Mouse (Mus musculus): Measurements from ENCODE around the gene Hsp90ab1. TPM values are rescaled to one million over a fixed set of nuclear protein-coding genes. Genes with fewer than 3 reads are reported as not detected.

The Hsp90ab1 gene
- polyA plus RNA-seq, 1 experiment from 2014 or later = 1,903 TPM

DNA sequence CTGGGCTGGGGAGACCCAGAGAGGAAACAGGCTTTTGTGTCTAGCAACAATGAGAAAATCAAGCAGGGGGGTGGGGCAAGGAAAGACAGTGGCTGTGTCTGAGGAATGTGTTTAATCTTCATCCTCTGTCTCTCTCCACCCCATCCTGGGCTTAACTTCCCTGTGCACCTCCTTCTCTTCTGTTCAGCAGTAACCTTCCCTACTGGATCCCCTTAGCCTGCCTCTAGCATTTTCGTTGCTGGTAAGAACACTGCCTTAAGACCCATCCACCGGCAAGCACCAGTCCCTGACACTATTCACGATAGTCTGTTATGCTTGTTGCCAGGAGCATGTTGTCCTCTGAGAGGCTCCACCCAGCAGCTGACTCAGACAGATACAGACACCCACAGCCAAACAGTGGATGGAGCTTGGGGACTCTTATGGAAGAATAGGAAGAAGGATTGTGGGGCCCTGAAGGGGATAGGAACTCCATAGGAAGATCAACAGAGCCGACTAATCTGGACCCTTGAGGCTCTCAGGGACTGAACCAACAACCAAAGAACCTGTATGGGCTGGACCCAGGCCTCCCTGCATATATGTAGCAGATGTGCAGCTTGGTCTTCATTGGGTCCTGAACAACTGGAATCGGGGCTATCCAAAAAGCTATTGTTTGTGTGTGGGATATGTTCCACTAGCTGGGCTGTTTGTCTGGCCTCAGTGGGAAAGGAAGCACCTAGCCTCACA is 37.2 kb upstream of the Hsp90ab1 start:
- DNase-seq (ENCODE audit: low spot score) (no peak), ATAC-seq (ENCODE audit: insufficient number of reproducible peaks, low FRiP score, low TSS enrichment, low read depth) (no peak)
- Histone ChIP-seq H3K4me1 (ENCODE audit: control insufficient read depth, insufficient read depth, low read length) (no peaks in the 10 kb centered on the region), H3K36me3 (ENCODE audit: control insufficient read depth, insufficient read depth, low read length) (no peaks in the 10 kb centered on the region), H3K9ac (ENCODE audit: low read length) (no peak overlapping the region), H3K27me3 (ENCODE audit: control insufficient read depth, insufficient read depth, low read length) (no peaks in the 10 kb centered on the region), H3K27ac (replicated peaks; ENCODE audit: low read depth, low read length) (no peak overlapping the region), H3K4me3 (ENCODE audit: low read depth, low read length) (no peak overlapping the region), H3K9me3 (ENCODE audit: control insufficient read depth, low read length) (no peaks in the 10 kb centered on the region), H3K4me2 (ENCODE audit: low read depth, severe bottlenecking) (no peak overlapping the region)
- WGBS = 51% methylated on average over 5 of the region's 5 CpGs

DNA sequence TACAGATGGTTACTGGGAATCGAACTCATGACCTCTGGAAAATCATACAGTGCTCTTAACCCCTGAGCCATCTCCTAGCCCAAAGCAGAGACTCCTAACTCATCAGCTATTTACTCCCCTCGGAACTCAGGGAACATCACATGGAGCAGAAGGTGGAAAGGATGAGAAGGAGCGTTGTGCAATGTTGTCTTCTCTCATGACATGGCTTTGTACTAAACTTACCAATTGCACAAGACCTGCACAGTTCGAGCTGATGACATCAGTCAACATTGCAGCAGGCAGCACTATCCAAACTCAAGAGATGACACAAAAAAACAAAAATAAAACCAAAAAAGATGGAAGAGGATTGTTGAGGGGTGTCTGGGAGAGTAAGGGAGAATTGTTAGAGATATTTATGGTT is 35.3 kb upstream of the Hsp90ab1 start:
- Histone ChIP-seq H3K27me3 (ENCODE audit: control insufficient read depth, insufficient read depth, low read length) (no peaks in the 10 kb centered on the region), H3K9ac (ENCODE audit: low read length) (no peak overlapping the region), H3K4me2 (ENCODE audit: low read depth, severe bottlenecking) (no peak overlapping the region), H3K9me3 (ENCODE audit: control insufficient read depth, low read length) (no peaks in the 10 kb centered on the region), H3K36me3 (ENCODE audit: control insufficient read depth, insufficient read depth, low read length) (no peaks in the 10 kb centered on the region), H3K4me3 (ENCODE audit: low read depth, low read length) (no peak overlapping the region), H3K4me1 (ENCODE audit: control insufficient read depth, insufficient read depth, low read length) (no peaks in the 10 kb centered on the region), H3K27ac (replicated peaks; ENCODE audit: low read depth, low read length) (no peak overlapping the region)
- DNase-seq (ENCODE audit: low spot score) (no peak), ATAC-seq (ENCODE audit: insufficient number of reproducible peaks, low FRiP score, low TSS enrichment, low read depth) (no peak)
- WGBS = 96% methylated on average over 4 of the region's 4 CpGs

GRCm38 (mm10) chr17:45606992-45607879 is 34.2 kb upstream of the Hsp90ab1 start:
- Histone ChIP-seq H3K9me3 (ENCODE audit: control insufficient read depth, low read length) (no peaks in the 10 kb centered on the region), H3K4me3 (ENCODE audit: low read depth, low read length) (no peak overlapping the region), H3K4me2 (ENCODE audit: low read depth, severe bottlenecking) (no peak overlapping the region), H3K9ac (ENCODE audit: low read length) (no peak overlapping the region), H3K4me1 (ENCODE audit: control insufficient read depth, insufficient read depth, low read length) (no peaks in the 10 kb centered on the region), H3K27ac (replicated peaks; ENCODE audit: low read depth, low read length) (no peak overlapping the region), H3K27me3 (ENCODE audit: control insufficient read depth, insufficient read depth, low read length) (0 out of 2 replicates have a peak, but pooled peaks cover under 1% of the 10 kb centered on the region), H3K36me3 (ENCODE audit: control insufficient read depth, insufficient read depth, low read length) (no peaks in the 10 kb centered on the region)
- DNase-seq (ENCODE audit: low spot score) (no peak), ATAC-seq (ENCODE audit: insufficient number of reproducible peaks, low FRiP score, low TSS enrichment, low read depth) (no peak)
- WGBS = 82% methylated on average over 15 of the region's 15 CpGs

DNA sequence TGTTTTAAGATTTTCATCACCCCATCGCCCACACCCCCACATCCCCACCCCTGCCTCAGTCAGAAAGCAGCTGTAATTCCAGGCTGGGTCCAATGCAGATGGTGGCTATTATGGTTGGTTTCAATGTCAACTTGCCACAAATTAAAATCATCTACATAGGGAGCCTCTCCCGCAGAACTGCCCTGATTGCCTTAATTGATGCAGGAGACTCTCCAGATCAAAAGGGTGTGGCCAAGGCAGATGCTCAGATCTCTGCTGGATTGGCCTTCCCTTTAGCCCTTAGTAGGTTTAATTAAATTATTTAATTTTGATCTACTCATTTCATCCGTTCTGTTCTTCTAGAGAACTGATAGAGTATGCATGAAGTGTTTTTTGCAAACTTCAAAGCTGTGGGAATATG is 29.9 kb upstream of the Hsp90ab1 start:
- H3K9me3 ChIP-seq (ENCODE audit: control insufficient read depth, low read length) = no peaks in the 10 kb centered on the region
- H3K27me3 ChIP-seq (ENCODE audit: control insufficient read depth, insufficient read depth, low read length) = peaks cover 15% of the 10 kb centered on the region
- 80% methylated on average over 3 of the region's 3 CpGs for WGBS
- ATAC-seq (ENCODE audit: insufficient number of reproducible peaks, low FRiP score, low TSS enrichment, low read depth) (no peak), DNase-seq (ENCODE audit: low spot score) (no peak)
- peaks cover 12% of the 10 kb centered on the region for H3K4me1 ChIP-seq (ENCODE audit: control insufficient read depth, insufficient read depth, low read length)
- H3K36me3 ChIP-seq (ENCODE audit: control insufficient read depth, insufficient read depth, low read length) = no peaks in the 10 kb centered on the region
- H3K4me2 ChIP-seq (ENCODE audit: low read depth, severe bottlenecking) = no peak overlapping the region
- H3K27ac ChIP-seq (replicated peaks; ENCODE audit: low read depth, low read length) = no peak overlapping the region
- H3K4me3 ChIP-seq (ENCODE audit: low read depth, low read length) = no peak overlapping the region
- no peak overlapping the region for H3K9ac ChIP-seq (ENCODE audit: low read length)

DNA sequence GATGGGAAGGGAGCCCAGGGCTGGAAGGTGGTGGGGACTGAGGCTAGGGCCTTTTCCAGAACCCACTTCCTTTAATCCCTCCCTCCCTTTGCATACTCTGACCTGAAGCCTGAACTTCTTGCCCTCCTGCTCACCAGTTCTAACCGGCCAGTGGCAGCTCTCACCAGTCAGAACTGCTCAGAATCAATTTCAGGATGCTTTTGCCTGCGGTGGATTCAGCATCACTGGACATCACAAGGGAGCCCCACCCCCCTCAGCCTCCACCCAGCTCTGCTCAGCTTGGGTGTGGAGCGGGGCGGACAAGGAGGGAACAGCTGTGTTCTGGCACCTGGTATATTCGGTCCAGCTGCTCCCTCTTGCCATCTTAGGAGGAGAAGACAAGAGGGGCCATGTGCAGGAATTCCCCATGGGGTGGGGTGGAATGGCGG is 28.8 kb upstream of the Hsp90ab1 start, which contains the start of gene Mymx:
Gene Mymx, minus strand, starts transcription at position 226 of the 428 bp plus-strand sequence.
- Histone ChIP-seq H3K27ac (replicated peaks; ENCODE audit: low read depth, low read length) (no peak within 1 kb of the TSS), H3K4me3 (ENCODE audit: low read depth, low read length) (no peak within 1 kb of the TSS), H3K27me3 (ENCODE audit: control insufficient read depth, insufficient read depth, low read length) (peaks cover 15% of the 10 kb centered on the region), H3K36me3 (ENCODE audit: control insufficient read depth, insufficient read depth, low read length) (no peaks in the 10 kb centered on the region), H3K4me1 (ENCODE audit: control insufficient read depth, insufficient read depth, low read length) (peaks cover 15% of the 10 kb centered on the region), H3K9ac (ENCODE audit: low read length) (peak within 1 kb of the TSS; percentile 45), H3K4me2 (ENCODE audit: low read depth, severe bottlenecking) (peak within 1 kb of the TSS; percentile 16; the same call in 1 of the 2 replicates), H3K9me3 (ENCODE audit: control insufficient read depth, low read length) (no peaks in the 10 kb centered on the region)
- 26% methylated on average over 6 of the region's 6 CpGs for WGBS
- 0 out of 2 replicates have a peak, but pooled peaks have one; percentile 16 for ATAC-seq (ENCODE audit: insufficient number of reproducible peaks, low FRiP score, low TSS enrichment, low read depth)
- no peak for DNase-seq (ENCODE audit: low spot score)

- peaks cover 18% of the 10 kb centered on the region for H3K27me3 ChIP-seq (ENCODE audit: control insufficient read depth, insufficient read depth, low read length)
- WGBS = 16% methylated on average over 22 of the region's 22 CpGs
- H3K4me2 ChIP-seq (ENCODE audit: low read depth, severe bottlenecking) = peak overlapping the region; percentile 16; the same call in 1 of the 2 replicates
- no peak for ATAC-seq (ENCODE audit: insufficient number of reproducible peaks, low FRiP score, low TSS enrichment, low read depth)
- H3K4me1 ChIP-seq (ENCODE audit: control insufficient read depth, insufficient read depth, low read length) = peaks cover 16% of the 10 kb centered on the region
- no peak overlapping the region for H3K27ac ChIP-seq (replicated peaks; ENCODE audit: low read depth, low read length)
- DNase-seq (ENCODE audit: low spot score) = no peak
- no peaks in the 10 kb centered on the region for H3K36me3 ChIP-seq (ENCODE audit: control insufficient read depth, insufficient read depth, low read length)
- peak overlapping the region; percentile 45 for H3K9ac ChIP-seq (ENCODE audit: low read length)
- no peak overlapping the region for H3K4me3 ChIP-seq (ENCODE audit: low read depth, low read length)
- no peaks in the 10 kb centered on the region for H3K9me3 ChIP-seq (ENCODE audit: control insufficient read depth, low read length)
These were observed 28.3 kb upstream of the Hsp90ab1 start for GRCm38 (mm10) chr17:45601325-45601724.

DNA sequence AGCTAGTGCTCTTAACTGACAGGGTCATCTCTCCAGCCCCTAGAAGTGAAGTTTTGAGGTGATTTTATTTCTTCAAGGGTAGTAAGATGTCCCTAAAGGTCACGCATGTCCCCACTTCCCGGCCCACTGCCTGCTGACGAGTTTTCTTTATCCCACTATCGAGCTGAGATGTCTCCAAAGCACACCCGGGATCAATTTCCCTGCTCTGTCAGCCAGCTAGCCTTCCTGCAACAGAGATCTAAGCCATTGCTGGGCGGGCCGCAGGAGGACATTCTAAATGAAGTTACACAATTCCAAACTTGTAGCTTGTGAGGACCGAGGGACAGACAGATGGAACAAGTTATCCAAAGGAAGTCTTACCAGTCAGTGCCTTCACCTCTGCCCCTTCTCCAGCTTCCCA is 27.2 kb upstream of the Hsp90ab1 start:
- H3K27me3 ChIP-seq (ENCODE audit: control insufficient read depth, insufficient read depth, low read length) = peaks cover 20% of the 10 kb centered on the region
- no peak overlapping the region for H3K27ac ChIP-seq (replicated peaks; ENCODE audit: low read depth, low read length)
- H3K36me3 ChIP-seq (ENCODE audit: control insufficient read depth, insufficient read depth, low read length) = no peaks in the 10 kb centered on the region
- DNase-seq (ENCODE audit: low spot score) = no peak
- 38% methylated on average over 8 of the region's 8 CpGs for WGBS
- H3K4me2 ChIP-seq (ENCODE audit: low read depth, severe bottlenecking) = no peak overlapping the region
- no peak overlapping the region for H3K9ac ChIP-seq (ENCODE audit: low read length)
- no peaks in the 10 kb centered on the region for H3K9me3 ChIP-seq (ENCODE audit: control insufficient read depth, low read length)
- no peak overlapping the region for H3K4me3 ChIP-seq (ENCODE audit: low read depth, low read length)
- peaks cover 20% of the 10 kb centered on the region for H3K4me1 ChIP-seq (ENCODE audit: control insufficient read depth, insufficient read depth, low read length)
- ATAC-seq (ENCODE audit: insufficient number of reproducible peaks, low FRiP score, low TSS enrichment, low read depth) = no peak

- Histone ChIP-seq H3K4me2 (ENCODE audit: low read depth, severe bottlenecking) (peak within 1 kb of the TSS; percentile 67), H3K4me1 (ENCODE audit: control insufficient read depth, insufficient read depth, low read length) (peaks cover 25% of the 10 kb centered on the region), H3K9me3 (ENCODE audit: control insufficient read depth, low read length) (no peaks in the 10 kb centered on the region; the same call in 1 of the 2 replicates), H3K27me3 (ENCODE audit: control insufficient read depth, insufficient read depth, low read length) (peaks cover 26% of the 10 kb centered on the region), H3K4me3 (ENCODE audit: low read depth, low read length) (peak within 1 kb of the TSS; percentile 25), H3K27ac (replicated peaks; ENCODE audit: low read depth, low read length) (no peak within 1 kb of the TSS), H3K9ac (ENCODE audit: low read length) (peak within 1 kb of the TSS; percentile 19; the same call in 1 of the 2 replicates), H3K36me3 (ENCODE audit: control insufficient read depth, insufficient read depth, low read length) (no peaks in the 10 kb centered on the region)
- ATAC-seq (ENCODE audit: insufficient number of reproducible peaks, low FRiP score, low TSS enrichment, low read depth) (0 out of 2 replicates have a peak, but pooled peaks have one; percentile 4), DNase-seq (ENCODE audit: low spot score) (peak; percentile 65)
- 16% methylated on average over 32 of the region's 32 CpGs for WGBS
These were observed 26.6 kb upstream of the Hsp90ab1 start, which contains the start of gene Slc29a1 for GRCm38 (mm10) chr17:45599446-45600242. Slc29a1 (minus strand) TSS chr17:45599606.
